Mouse (Mus musculus) stomach, adult 2 months (tissue): ENCODE data around the gene Zfp648. TPM values are rescaled to one million over a fixed set of nuclear protein-coding genes. Genes with fewer than 3 reads are reported as not detected.

Experiments used
- polyA plus RNA-seq: library from polyadenylated mRNA; depleted of rRNA; stranded (reverse); fragments of >200 nt; gene quantifications from 2 replicates; pipeline ENCODE4 v1.2.3, GENCODE M21; 2012; rRNA removed

Zfp648 gene
- polyA plus RNA-seq = 0.12 TPM in 1 of 2 replicates, not detected in the other

GRCm38 (mm10) chr1:154200955-154201722 lies at the start of gene Zfp648:
Gene Zfp648, plus strand, starts transcription at chr1:154201187.

